Mouse (Mus musculus): ENCODE results near the gene Net1. TPM values are rescaled to one million over a fixed set of nuclear protein-coding genes. Genes with fewer than 3 reads are reported as not detected.

Net1 gene
- total RNA-seq, 1 experiment = 21.1 TPM

DNA sequence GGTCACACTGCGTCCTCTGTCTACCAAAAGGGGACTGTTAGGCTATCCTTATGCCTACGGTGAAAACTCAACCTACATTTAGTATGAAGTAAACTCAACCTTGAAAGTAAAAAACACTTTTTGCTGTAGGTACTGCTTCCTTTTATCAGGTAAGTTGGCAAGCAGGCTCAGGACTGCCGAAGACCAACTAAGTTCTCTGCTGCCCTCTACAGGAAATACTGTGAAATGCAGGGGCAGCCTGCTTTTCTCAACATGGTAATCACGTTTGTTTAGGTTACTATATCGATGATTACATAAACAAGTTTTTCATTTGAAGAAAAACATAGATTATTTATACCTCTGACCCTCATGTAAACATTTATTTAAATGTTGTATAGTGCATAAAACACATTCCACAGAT lies 21.1 kb downstream of the Net1 start:
- DNase-seq (ENCODE audit: low read depth, low spot score) = peak; percentile 54
- Histone ChIP-seq H3K4me3 (ENCODE audit: insufficient read depth in 1 of 2, low read depth in 1 of 2, low read length in 2 of 2, poor library complexity in 1 of 2, severe bottlenecking in 1 of 2) (no peak overlapping the region), H3K27ac (ENCODE audit: insufficient read depth, low read depth, low read length, poor library complexity, severe bottlenecking) (no peak overlapping the region), H3K9me3 (ENCODE audit: control insufficient read depth, insufficient read depth, low read depth, low read length) (no peaks in the 10 kb centered on the region), H3K36me3 (ENCODE audit: control insufficient read depth, insufficient read depth, low read length, poor library complexity, severe bottlenecking) (peaks cover 4% of the 10 kb centered on the region; the same call in 1 of the 2 replicates), H3K9ac (ENCODE audit: insufficient read depth, low read depth, low read length, poor library complexity, severe bottlenecking) (no peak overlapping the region), H3K4me1 (ENCODE audit: control insufficient read depth in 2 of 2, insufficient read depth in 2 of 2, low read length in 2 of 2, poor library complexity in 1 of 2) (peaks cover 2 to 6% of the 10 kb centered on the region in 2 experiments; a peak in 1 of 4 replicates)
- TF ChIP-seq ZC3H11A (IDR thresholded peaks at IDR 0.05; ENCODE audit: borderline replicate concordance, low read depth, low read length) = peak; percentile 75; the same call in 1 of the 2 replicates
- no peak for TF ChIP-seq HCFC1 (IDR thresholded peaks at IDR 0.05; ENCODE audit: borderline replicate concordance, insufficient read depth, low read length)
- in situ Hi-C loops (cut with MboI; ENCODE audit: low sequenced_read_pairs in 2 of 2, unreplicated experiment in 2 of 2) = loop anchor here in 1 of 2 experiments (25.0 kb wide), 1 partner anchor 235 kb away; no protein-coding TSS in a partner anchor

DNA sequence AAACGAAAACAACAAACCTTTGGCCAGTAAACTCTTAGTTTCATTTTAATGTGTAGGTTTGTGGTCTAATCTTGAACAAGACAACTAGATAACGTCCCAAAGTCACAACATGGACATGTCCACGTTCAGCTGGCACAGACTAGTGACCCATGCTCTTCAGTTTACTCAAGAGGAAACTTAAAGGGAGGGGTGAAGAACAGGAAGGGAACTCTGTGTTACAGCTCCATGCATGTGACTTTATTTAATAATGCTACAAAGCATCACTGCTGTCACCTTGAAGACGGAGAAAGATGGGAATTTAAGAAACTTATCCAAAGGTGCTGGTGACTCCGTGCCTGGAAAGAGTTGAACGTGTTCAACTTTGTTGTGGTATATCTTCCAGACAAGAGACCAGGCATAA lies 22.0 kb downstream of the Net1 start:
- H3K4me1 ChIP-seq (ENCODE audit: control insufficient read depth in 2 of 2, insufficient read depth in 2 of 2, low read length in 2 of 2, poor library complexity in 1 of 2) = peaks cover 5 to 6% of the 10 kb centered on the region in 2 experiments; a peak in 2 of 4 replicates
- TF ChIP-seq ZC3H11A (IDR thresholded peaks at IDR 0.05; ENCODE audit: borderline replicate concordance, low read depth, low read length) = no peak
- no peak for TF ChIP-seq ZNF384 (IDR thresholded peaks at IDR 0.05; ENCODE audit: low read depth, low read length)
- no peak for TF ChIP-seq CHD2 (IDR thresholded peaks at IDR 0.05; ENCODE audit: low read depth, low read length)
- TF ChIP-seq HCFC1 (IDR thresholded peaks at IDR 0.05; ENCODE audit: borderline replicate concordance, insufficient read depth, low read length) = no peak
- no peak for TF ChIP-seq MAFK (IDR thresholded peaks at IDR 0.05; ENCODE audit: insufficient read depth, low read depth, low read length)
- peaks cover 4% of the 10 kb centered on the region; the same call in 1 of the 2 replicates for H3K36me3 ChIP-seq (ENCODE audit: control insufficient read depth, insufficient read depth, low read length, poor library complexity, severe bottlenecking)
- DNase-seq (ENCODE audit: low read depth, low spot score) = no peak
- no peak overlapping the region for H3K9ac ChIP-seq (ENCODE audit: insufficient read depth, low read depth, low read length, poor library complexity, severe bottlenecking)
- no peak overlapping the region for H3K4me3 ChIP-seq (ENCODE audit: insufficient read depth in 1 of 2, low read depth in 1 of 2, low read length in 2 of 2, poor library complexity in 1 of 2, severe bottlenecking in 1 of 2)
- H3K27ac ChIP-seq (ENCODE audit: insufficient read depth, low read depth, low read length, poor library complexity, severe bottlenecking) = no peak overlapping the region
- no peaks in the 10 kb centered on the region for H3K9me3 ChIP-seq (ENCODE audit: control insufficient read depth, insufficient read depth, low read depth, low read length)
- in situ Hi-C loops (cut with MboI; ENCODE audit: low sequenced_read_pairs in 2 of 2, unreplicated experiment in 2 of 2) = loop anchor here in 1 of 2 experiments (25.0 kb wide), 1 partner anchor 234 kb away; no protein-coding TSS in a partner anchor

DNA sequence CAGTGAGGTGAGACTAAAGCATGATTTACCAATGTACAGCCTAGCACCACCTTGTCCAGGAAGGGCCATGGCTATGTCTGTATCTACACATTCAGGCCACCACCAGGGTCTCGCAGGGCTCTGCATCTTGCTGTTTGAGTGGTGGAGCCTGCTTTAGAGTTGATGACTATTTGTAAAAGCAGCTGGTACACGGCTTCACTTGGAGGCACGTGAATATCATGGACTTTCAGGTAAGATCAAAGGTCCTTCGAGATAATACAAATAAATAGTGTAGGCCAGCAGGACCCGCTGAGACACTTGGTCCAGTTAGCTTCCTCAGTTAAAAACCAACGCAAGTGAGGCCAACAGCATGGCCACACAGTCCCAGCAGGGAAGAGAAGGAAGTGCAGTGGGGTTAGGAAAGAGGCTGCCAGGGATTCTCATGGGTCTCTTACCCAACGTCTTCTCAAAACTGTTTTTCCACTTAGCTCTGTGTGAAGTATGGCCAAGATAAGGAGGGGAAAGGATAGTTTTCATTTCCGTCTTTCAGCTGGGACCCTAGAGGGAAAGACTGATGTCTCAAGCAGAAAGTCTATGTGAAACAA lies 22.5 kb downstream of the Net1 start:
- TF ChIP-seq CHD2 (IDR thresholded peaks at IDR 0.05; ENCODE audit: low read depth, low read length) = no peak
- TF ChIP-seq ZC3H11A (IDR thresholded peaks at IDR 0.05; ENCODE audit: borderline replicate concordance, low read depth, low read length) = no peak
- TF ChIP-seq MAFK (IDR thresholded peaks at IDR 0.05; ENCODE audit: insufficient read depth, low read depth, low read length) = no peak
- no peak for TF ChIP-seq HCFC1 (IDR thresholded peaks at IDR 0.05; ENCODE audit: borderline replicate concordance, insufficient read depth, low read length)
- no peak for TF ChIP-seq ZNF384 (IDR thresholded peaks at IDR 0.05; ENCODE audit: low read depth, low read length)
- in situ Hi-C loops (cut with MboI; ENCODE audit: low sequenced_read_pairs in 2 of 2, unreplicated experiment in 2 of 2) = loop anchor here in 1 of 2 experiments (25.0 kb wide), 1 partner anchor 233 kb away; no protein-coding TSS in a partner anchor

DNA sequence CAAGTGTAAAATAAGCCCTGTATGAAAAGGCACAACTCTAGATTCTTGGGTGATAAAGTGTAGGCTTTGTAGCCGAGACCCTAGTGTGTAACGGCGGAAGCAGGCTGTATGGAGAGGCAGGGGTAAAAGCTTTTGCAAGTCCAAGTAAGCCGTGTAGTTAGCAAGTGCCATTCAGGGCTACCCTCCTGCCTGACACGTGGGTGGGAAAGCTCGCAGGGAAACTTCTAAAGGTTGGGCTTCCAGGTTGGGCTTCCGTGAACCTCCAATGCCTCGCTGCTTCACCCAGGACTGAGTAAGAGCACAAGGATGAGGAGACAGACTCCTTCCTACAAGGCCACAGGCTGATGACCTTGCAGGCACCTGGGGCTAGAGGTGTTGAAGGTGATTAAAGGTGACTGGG lies 23.5 kb downstream of the Net1 start:
- no peak for DNase-seq (ENCODE audit: low read depth, low spot score)
- Histone ChIP-seq H3K9ac (ENCODE audit: insufficient read depth, low read depth, low read length, poor library complexity, severe bottlenecking) (no peak overlapping the region), H3K4me1 (ENCODE audit: control insufficient read depth in 2 of 2, insufficient read depth in 2 of 2, low read length in 2 of 2, poor library complexity in 1 of 2) (peaks cover 5 to 6% of the 10 kb centered on the region in 2 experiments; a peak in 2 of 4 replicates), H3K4me3 (ENCODE audit: insufficient read depth in 1 of 2, low read depth in 1 of 2, low read length in 2 of 2, poor library complexity in 1 of 2, severe bottlenecking in 1 of 2) (no peak overlapping the region), H3K9me3 (ENCODE audit: control insufficient read depth, insufficient read depth, low read depth, low read length) (no peaks in the 10 kb centered on the region), H3K27ac (ENCODE audit: insufficient read depth, low read depth, low read length, poor library complexity, severe bottlenecking) (no peak overlapping the region), H3K36me3 (ENCODE audit: control insufficient read depth, insufficient read depth, low read length, poor library complexity, severe bottlenecking) (peaks cover 4% of the 10 kb centered on the region; the same call in 1 of the 2 replicates)
- TF ChIP-seq ZNF384 (IDR thresholded peaks at IDR 0.05; ENCODE audit: low read depth, low read length) (no peak), CHD2 (IDR thresholded peaks at IDR 0.05; ENCODE audit: low read depth, low read length) (no peak), HCFC1 (IDR thresholded peaks at IDR 0.05; ENCODE audit: borderline replicate concordance, insufficient read depth, low read length) (no peak), ZC3H11A (IDR thresholded peaks at IDR 0.05; ENCODE audit: borderline replicate concordance, low read depth, low read length) (no peak), MAFK (IDR thresholded peaks at IDR 0.05; ENCODE audit: insufficient read depth, low read depth, low read length) (no peak)
- in situ Hi-C loops (cut with MboI; ENCODE audit: low sequenced_read_pairs in 2 of 2, unreplicated experiment in 2 of 2) = loop anchor here in 1 of 2 experiments (25.0 kb wide), 1 partner anchor 232 kb away; no protein-coding TSS in a partner anchor

More for the DNA sequence above, 22.5 kb downstream of the Net1 start:
- H3K9ac ChIP-seq (ENCODE audit: insufficient read depth, low read depth, low read length, poor library complexity, severe bottlenecking) = no peak overlapping the region
- H3K4me1 ChIP-seq (ENCODE audit: control insufficient read depth in 2 of 2, insufficient read depth in 2 of 2, low read length in 2 of 2, poor library complexity in 1 of 2) = peaks cover 5 to 6% of the 10 kb centered on the region in 2 experiments; a peak in 2 of 4 replicates
- no peaks in the 10 kb centered on the region for H3K9me3 ChIP-seq (ENCODE audit: control insufficient read depth, insufficient read depth, low read depth, low read length)
- no peak for DNase-seq (ENCODE audit: low read depth, low spot score)
- no peak overlapping the region for H3K4me3 ChIP-seq (ENCODE audit: insufficient read depth in 1 of 2, low read depth in 1 of 2, low read length in 2 of 2, poor library complexity in 1 of 2, severe bottlenecking in 1 of 2)
- peaks cover 4% of the 10 kb centered on the region; the same call in 1 of the 2 replicates for H3K36me3 ChIP-seq (ENCODE audit: control insufficient read depth, insufficient read depth, low read length, poor library complexity, severe bottlenecking)
- H3K27ac ChIP-seq (ENCODE audit: insufficient read depth, low read depth, low read length, poor library complexity, severe bottlenecking) = no peak overlapping the region
